Mouse (Mus musculus): ENCODE measurements around the gene Cpne6. TPM values are rescaled to one million over a fixed set of nuclear protein-coding genes. Genes with fewer than 3 reads are reported as not detected.

Cpne6 gene
- total and polyA plus RNA-seq, 3 experiments, result not detected

GRCm38 (mm10) chr14:55478651-55479599 is 31.3 kb upstream of the Cpne6 start, which contains the start of gene Dhrs4 (continued):
- TF ChIP-seq ZKSCAN1 (IDR thresholded peaks at IDR 0.05; ENCODE audit: low read depth, low read length) (no peak), TCF12 (IDR thresholded peaks at IDR 0.05; ENCODE audit: low read depth, low read length) (peak; percentile 65), GATA1 (IDR thresholded peaks at IDR 0.05; ENCODE audit: low read depth, low read length) (no peak), MXI1 (IDR thresholded peaks at IDR 0.05; ENCODE audit: low read depth, low read length) (peak; percentile 65), MAX (IDR thresholded peaks at IDR 0.05; ENCODE audit: low read length) (peak; percentile 68; the same call in 1 of the 2 replicates)

- no peak overlapping the region for H3K9ac ChIP-seq (ENCODE audit: control insufficient read depth, low read depth, low read length, poor library complexity, severe bottlenecking)
- H3K4me3 ChIP-seq (ENCODE audit: control insufficient read depth in 1 of 2, insufficient read depth in 1 of 2, low read depth in 2 of 2, low read length in 2 of 2), result no peak overlapping the region
- 0 out of 4 replicates have a peak, but pooled peaks cover 0 to 2% of the 10 kb centered on the region in 2 experiments for H3K27me3 ChIP-seq (ENCODE audit: control insufficient read depth in 1 of 2, insufficient read depth in 2 of 2, low read length in 2 of 2)
- peaks cover 0 to 18% of the 10 kb centered on the region in 2 experiments; a peak in 3 of 4 replicates for H3K4me1 ChIP-seq (ENCODE audit: control insufficient read depth in 1 of 2, insufficient read depth in 2 of 2, low read length in 2 of 2)
- no peaks in the 10 kb centered on the region for H3K9me3 ChIP-seq (replicated peaks; ENCODE audit: insufficient read depth, low read length)
- H3K79me2 ChIP-seq (ENCODE audit: control insufficient read depth, insufficient read depth, low read length, poor library complexity), result no peaks in the 10 kb centered on the region; the same call in 1 of the 2 replicates
- peaks cover 0 to 12% of the 10 kb centered on the region in 2 experiments; a peak in 2 of 4 replicates for H3K36me3 ChIP-seq (ENCODE audit: control insufficient read depth in 1 of 2, insufficient read depth in 2 of 2, low read length in 2 of 2)
- no peak overlapping the region for H3K27ac ChIP-seq (ENCODE audit: control insufficient read depth, low read depth, low read length)
- DNase-seq (ENCODE audit: low read depth, low spot score), result no peak
- no peak for TF ChIP-seq TAL1 (IDR thresholded peaks at IDR 0.05; ENCODE audit: low read length)
- TF ChIP-seq NELFE (IDR thresholded peaks at IDR 0.05; ENCODE audit: low read depth, low read length), result no peak
- TF ChIP-seq CTCF (IDR thresholded peaks at IDR 0.05 in 2 of 3, conservative IDR thresholded peaks at IDR 0.05 in 1 of 3; ENCODE audit: control insufficient read depth in 1 of 3, insufficient read depth in 1 of 3, low read depth in 2 of 3, low read length in 3 of 3, poor library complexity in 1 of 3, severe bottlenecking in 1 of 3), result no peak
- TF ChIP-seq HCFC1 (IDR thresholded peaks at IDR 0.05; ENCODE audit: low read depth, low read length), result no peak
- TF ChIP-seq MAZ (IDR thresholded peaks at IDR 0.05; ENCODE audit: low read depth, low read length), result no peak
- TF ChIP-seq ELF1 (IDR thresholded peaks at IDR 0.05; ENCODE audit: low read depth, low read length), result no peak
- no peak for TF ChIP-seq EP300 (IDR thresholded peaks at IDR 0.05; ENCODE audit: low read depth in 1 of 2, low read length in 2 of 2)
- no peak for TF ChIP-seq POLR2AphosphoS2 (IDR thresholded peaks at IDR 0.05; ENCODE audit: low read length)
- no peak for TF ChIP-seq MAFK (IDR thresholded peaks at IDR 0.05; ENCODE audit: borderline replicate concordance, low read depth, low read length)
- TF ChIP-seq MXI1 (IDR thresholded peaks at IDR 0.05; ENCODE audit: low read depth, low read length), result no peak
- no peak for TF ChIP-seq KAT2A (conservative IDR thresholded peaks at IDR 0.05; ENCODE audit: low read depth, low read length)
Observed at GRCm38 (mm10) chr14:55479629-55480028, 30.6 kb upstream of the Cpne6 start.

GRCm38 (mm10) chr14:55484430-55485085 is 25.7 kb upstream of the Cpne6 start:
- Histone ChIP-seq H3K4me3 (ENCODE audit: control insufficient read depth in 1 of 2, insufficient read depth in 1 of 2, low read depth in 2 of 2, low read length in 2 of 2) (no peak overlapping the region), H3K4me1 (ENCODE audit: control insufficient read depth in 1 of 2, insufficient read depth in 2 of 2, low read length in 2 of 2) (peaks cover 0 to 11% of the 10 kb centered on the region in 2 experiments; a peak in 2 of 4 replicates), H3K9ac (ENCODE audit: control insufficient read depth, low read depth, low read length, poor library complexity, severe bottlenecking) (no peak overlapping the region), H3K27me3 (ENCODE audit: control insufficient read depth in 1 of 2, insufficient read depth in 2 of 2, low read length in 2 of 2) (no peaks in the 10 kb centered on the region), H3K79me2 (ENCODE audit: control insufficient read depth, insufficient read depth, low read length, poor library complexity) (no peaks in the 10 kb centered on the region), H3K36me3 (ENCODE audit: control insufficient read depth in 1 of 2, insufficient read depth in 2 of 2, low read length in 2 of 2) (no peaks in the 10 kb centered on the region), H3K9me3 (replicated peaks; ENCODE audit: insufficient read depth, low read length) (no peaks in the 10 kb centered on the region), H3K27ac (ENCODE audit: control insufficient read depth, low read depth, low read length) (no peak overlapping the region)
- DNase-seq (ENCODE audit: low read depth, low spot score), result no peak
- no peak for TF ChIP-seq KAT2A (conservative IDR thresholded peaks at IDR 0.05; ENCODE audit: low read depth, low read length)
- TF ChIP-seq ZKSCAN1 (IDR thresholded peaks at IDR 0.05; ENCODE audit: low read depth, low read length), result no peak
- TF ChIP-seq UBTF (IDR thresholded peaks at IDR 0.05; ENCODE audit: borderline replicate concordance, insufficient read depth, low read depth, low read length), result no peak
- no peak for TF ChIP-seq MYB (IDR thresholded peaks at IDR 0.05; ENCODE audit: low read depth, low read length)
- no peak for TF ChIP-seq GATA1 (IDR thresholded peaks at IDR 0.05; ENCODE audit: low read depth, low read length)
- TF ChIP-seq MAX (IDR thresholded peaks at IDR 0.05; ENCODE audit: low read length), result no peak
- no peak for TF ChIP-seq RCOR1 (IDR thresholded peaks at IDR 0.05; ENCODE audit: low read depth, low read length)
- TF ChIP-seq MEF2A (IDR thresholded peaks at IDR 0.05; ENCODE audit: extremely low read depth, insufficient replicate concordance, low read depth, low read length, poor library complexity, severe bottlenecking), result no peak
- TF ChIP-seq MAZ (IDR thresholded peaks at IDR 0.05; ENCODE audit: low read depth, low read length), result no peak
- TF ChIP-seq GABPA (IDR thresholded peaks at IDR 0.05; ENCODE audit: low read depth, low read length), result no peak
- TF ChIP-seq ETS1 (IDR thresholded peaks at IDR 0.05; ENCODE audit: low read depth, low read length), result no peak
- TF ChIP-seq ZNF384 (IDR thresholded peaks at IDR 0.05; ENCODE audit: low read depth, low read length), result no peak
- TF ChIP-seq CTCF (IDR thresholded peaks at IDR 0.05 in 2 of 3, conservative IDR thresholded peaks at IDR 0.05 in 1 of 3; ENCODE audit: control insufficient read depth in 1 of 3, insufficient read depth in 1 of 3, low read depth in 2 of 3, low read length in 3 of 3, poor library complexity in 1 of 3, severe bottlenecking in 1 of 3), result no peak
